In the genomic region with DNA sequence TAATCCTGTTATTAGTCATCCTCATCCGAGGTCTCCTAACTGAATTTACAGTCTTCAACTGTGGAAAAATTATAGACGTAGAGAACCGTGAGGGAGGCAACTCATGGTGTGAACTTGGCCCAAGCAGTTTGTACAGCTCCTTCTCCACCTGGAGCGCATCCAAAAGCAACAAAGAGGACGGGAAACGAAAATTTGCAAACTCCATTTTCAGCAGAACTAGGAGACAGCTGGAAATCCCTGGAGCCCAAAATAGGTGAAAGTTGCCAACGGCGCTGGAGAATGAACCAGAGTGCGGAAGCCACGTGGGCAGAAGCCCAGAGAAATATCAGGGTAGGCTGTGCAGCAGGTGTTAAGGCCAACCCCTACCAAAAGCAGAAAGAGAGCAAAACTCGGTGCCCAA, we compare ENCODE assay signal across 8 mouse cellular contexts.
DNase-seq lines count a peak whose midpoint lies in the region; ATAC-seq lines count a peak whose summit lies in the region.

No protein-coding gene starts in this region.

- DNase-seq in fibroblast of lung, adult 2 months (ENCODE audit: low read depth), result peak; percentile 78
- DNase-seq in kidney, adult 8-10 months, result peak; percentile 61 to 64
- DNase-seq in thymus, postnatal 14 days, result no peak
- DNase-seq in frontal cortex, postnatal 25 days (ENCODE audit: low spot score in 2 of 2), result no peak
- no peak for DNase-seq in cerebellum, adult 11 months

- WGBS in intestine, embryonic 16.5 days, result 60% methylated on average over 11 of the region's 11 CpGs
- WGBS in intestine, embryonic 15.5 days, result 58% methylated on average over 11 of the region's 11 CpGs
- 40% methylated on average over 11 of the region's 11 CpGs for WGBS in lung, embryonic 15.5 days

- no peak overlapping the region for H3K9ac ChIP-seq in intestine, embryonic 16.5 days (ENCODE audit: low read depth, low read length)
- H3K9ac ChIP-seq in intestine, embryonic 15.5 days, result no peak overlapping the region
- H3K9ac ChIP-seq in lung, embryonic 15.5 days, result no peak overlapping the region

- peak; percentile 36; the same call in 1 of the 2 replicates for ATAC-seq in intestine, embryonic 16.5 days
- no peak for ATAC-seq in intestine, embryonic 15.5 days
- ATAC-seq in lung, embryonic 15.5 days (ENCODE audit: borderline replicate concordance, extremely low read depth, low FRiP score, low TSS enrichment), result no peak

- H3K27me3 ChIP-seq in intestine, embryonic 16.5 days (replicated peaks; ENCODE audit: control insufficient read depth, insufficient read depth, low read length), result no peaks in the 10 kb centered on the region
- no peaks in the 10 kb centered on the region for H3K27me3 ChIP-seq in intestine, embryonic 15.5 days (replicated peaks)
- no peaks in the 10 kb centered on the region for H3K27me3 ChIP-seq in lung, embryonic 15.5 days

- peaks cover 5% of the 10 kb centered on the region; the same call in 1 of the 2 replicates for H3K4me1 ChIP-seq in intestine, embryonic 16.5 days (ENCODE audit: control insufficient read depth, insufficient read depth, low read length)
- H3K4me1 ChIP-seq in intestine, embryonic 15.5 days (replicated peaks), result no peaks in the 10 kb centered on the region
- H3K4me1 ChIP-seq in lung, embryonic 15.5 days, result peaks cover 23% of the 10 kb centered on the region; the same call in 1 of the 2 replicates

- H3K36me3 ChIP-seq in intestine, embryonic 16.5 days (ENCODE audit: control insufficient read depth, insufficient read depth, low read length), result no peaks in the 10 kb centered on the region
- no peaks in the 10 kb centered on the region for H3K36me3 ChIP-seq in intestine, embryonic 15.5 days
- H3K36me3 ChIP-seq in lung, embryonic 15.5 days, result no peaks in the 10 kb centered on the region

- H3K9me3 ChIP-seq in intestine, embryonic 16.5 days (ENCODE audit: control insufficient read depth, low read length), result no peaks in the 10 kb centered on the region
- H3K9me3 ChIP-seq in intestine, embryonic 15.5 days, result no peaks in the 10 kb centered on the region
- no peaks in the 10 kb centered on the region for H3K9me3 ChIP-seq in lung, embryonic 15.5 days

- no peak overlapping the region for H3K4me2 ChIP-seq in intestine, embryonic 16.5 days (ENCODE audit: low read depth, low read length)
- H3K4me2 ChIP-seq in intestine, embryonic 15.5 days (replicated peaks), result no peak overlapping the region
- H3K4me2 ChIP-seq in lung, embryonic 15.5 days, result no peak overlapping the region

- no peak overlapping the region for H3K4me3 ChIP-seq in intestine, embryonic 16.5 days (ENCODE audit: low read length)
- H3K4me3 ChIP-seq in intestine, embryonic 15.5 days (replicated peaks), result no peak overlapping the region
- no peak overlapping the region for H3K4me3 ChIP-seq in lung, embryonic 15.5 days

- H3K27ac ChIP-seq in intestine, embryonic 16.5 days (ENCODE audit: low read length), result peak overlapping the region; percentile 28; the same call in 1 of the 2 replicates
- H3K27ac ChIP-seq in intestine, embryonic 15.5 days, result no peak overlapping the region
- peak overlapping the region; percentile 7; the same call in 1 of the 2 replicates for H3K27ac ChIP-seq in lung, embryonic 15.5 days

Comparison
In these comparisons a context has a peak if more than half of its experiments do, and no peak if none do; other contexts are left out.
1. DNase-seq: peak in fibroblast of lung, adult 2 months (single experiment) and kidney, adult 8-10 months (2 of 2); none in thymus, postnatal 14 days (single experiment), frontal cortex, postnatal 25 days (0 of 2) and cerebellum, adult 11 months (single experiment).